Mouse (Mus musculus): ENCODE data around the gene Slc12a7. TPM values are rescaled to one million over a fixed set of nuclear protein-coding genes. Genes with fewer than 3 reads are reported as not detected.

Gene Slc12a7
- total RNA-seq, 2 experiments from 2014 or later: 43.2 to 44.1 TPM

DNA sequence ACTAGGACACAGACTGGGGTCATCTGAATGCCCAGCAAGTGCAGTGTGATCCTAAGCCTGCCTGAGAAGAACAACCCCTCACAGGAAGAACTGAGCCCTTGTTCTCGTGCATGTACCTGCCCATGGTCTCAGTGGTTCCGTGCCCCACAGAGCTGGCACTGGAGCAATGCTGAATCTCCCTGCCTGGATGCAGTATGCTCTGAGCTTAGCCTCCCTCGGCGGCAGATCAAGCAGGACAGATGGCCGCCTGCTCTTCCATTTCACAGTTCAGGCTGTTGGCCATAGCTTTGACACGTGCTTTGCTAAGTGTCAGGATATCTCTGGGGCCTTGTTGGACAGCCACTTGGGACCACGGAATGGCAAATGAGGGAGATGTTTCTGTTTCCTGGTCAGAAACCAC is 81.3 kb downstream of the Slc12a7 start:
- no peak for DNase-seq (ENCODE audit: low spot score in 2 of 2)

DNA sequence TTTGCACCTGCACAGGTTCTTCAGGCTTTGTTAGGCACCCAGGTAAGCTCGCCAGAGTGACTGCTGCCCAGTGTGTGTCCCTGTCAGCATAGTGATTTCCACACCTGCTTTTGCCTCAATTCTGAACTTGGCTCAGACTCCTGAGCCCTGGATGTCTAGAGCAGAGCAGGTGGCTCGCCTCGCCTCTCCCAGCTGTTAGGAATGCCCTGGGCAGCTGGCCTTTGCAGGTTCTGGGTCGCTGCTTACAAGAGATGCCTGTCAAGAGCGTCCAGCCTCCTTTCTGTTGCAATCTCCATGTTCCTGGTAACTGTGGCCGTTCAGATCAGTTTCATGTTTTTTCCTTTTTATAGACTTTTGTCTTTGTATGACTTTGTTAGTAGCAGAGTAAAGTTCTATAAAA is 83.4 kb downstream of the Slc12a7 start:
- DNase-seq (ENCODE audit: low spot score in 2 of 2): no peak

DNA sequence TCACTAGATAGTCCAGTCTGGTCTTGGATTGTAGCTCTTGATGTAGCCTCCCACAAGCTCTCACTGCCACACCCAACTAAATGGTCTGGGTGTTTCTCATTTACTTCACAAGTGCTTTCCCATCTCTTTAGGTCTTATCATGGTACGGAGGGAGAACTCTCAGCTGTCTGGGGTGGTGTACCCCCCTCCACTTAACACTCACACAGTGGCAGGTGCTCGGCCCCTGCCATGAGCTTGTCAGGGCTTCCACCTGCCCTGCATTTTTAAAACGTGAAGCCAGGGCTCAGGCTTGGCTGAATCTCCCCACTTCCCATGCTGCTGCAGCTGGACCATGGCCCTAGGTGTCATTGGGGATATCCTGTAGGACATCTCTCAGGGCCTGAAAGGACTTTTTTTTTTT is 86.0 kb downstream of the Slc12a7 start:
- DNase-seq (ENCODE audit: low spot score in 2 of 2): no peak

DNA sequence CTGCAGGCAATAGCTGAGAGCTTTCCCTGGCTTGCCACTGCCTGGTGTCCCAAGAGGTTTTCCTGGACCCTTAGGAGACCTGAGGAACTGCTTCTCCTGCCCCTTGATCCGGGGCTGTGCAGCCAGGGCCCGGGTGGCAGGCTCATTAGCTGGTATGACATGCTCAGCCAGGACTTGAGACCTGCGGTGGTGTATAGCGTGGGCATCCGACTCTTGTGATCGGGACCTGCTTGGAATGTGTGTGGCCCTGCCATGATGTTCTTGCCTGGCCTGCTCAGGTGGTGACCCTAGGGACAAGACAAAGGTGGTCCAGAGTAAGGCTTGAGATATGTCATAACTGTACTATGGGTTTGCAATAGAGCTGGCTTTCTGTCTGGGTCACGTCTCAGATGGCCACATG is 88.4 kb downstream of the Slc12a7 start:
- DNase-seq (ENCODE audit: low spot score in 2 of 2): no peak

DNA sequence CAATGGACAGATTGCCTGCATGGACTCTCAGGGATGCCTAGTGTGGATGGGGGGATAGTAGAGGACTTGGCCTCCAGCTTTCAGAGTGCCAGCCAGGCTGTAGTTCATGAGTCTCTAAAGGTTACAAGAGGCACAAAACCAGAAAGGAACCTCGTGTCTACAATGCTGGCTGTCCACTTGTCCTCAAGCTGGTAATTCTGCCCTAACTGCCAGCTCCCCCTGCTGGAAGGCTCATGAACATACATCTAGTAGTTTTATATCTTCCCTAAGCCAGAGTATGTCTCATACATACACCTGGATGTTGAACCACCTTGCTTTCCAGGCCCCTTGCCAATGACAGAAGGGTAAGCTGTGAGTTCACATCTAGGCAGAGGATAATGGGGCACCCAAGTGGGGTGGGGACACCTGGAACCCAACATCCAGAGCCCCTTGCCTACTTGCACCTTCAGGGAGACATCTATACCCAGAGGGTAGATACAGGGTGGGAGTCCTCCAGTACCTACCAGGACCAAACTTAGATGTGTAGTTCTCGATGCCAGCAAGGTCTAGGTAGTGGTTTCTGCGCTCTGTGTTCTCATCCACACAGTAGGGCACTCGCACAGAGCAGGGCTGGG is 89.4 kb downstream of the Slc12a7 start:
- peak; percentile 21 to 56 for DNase-seq (ENCODE audit: low spot score in 2 of 2)

DNA sequence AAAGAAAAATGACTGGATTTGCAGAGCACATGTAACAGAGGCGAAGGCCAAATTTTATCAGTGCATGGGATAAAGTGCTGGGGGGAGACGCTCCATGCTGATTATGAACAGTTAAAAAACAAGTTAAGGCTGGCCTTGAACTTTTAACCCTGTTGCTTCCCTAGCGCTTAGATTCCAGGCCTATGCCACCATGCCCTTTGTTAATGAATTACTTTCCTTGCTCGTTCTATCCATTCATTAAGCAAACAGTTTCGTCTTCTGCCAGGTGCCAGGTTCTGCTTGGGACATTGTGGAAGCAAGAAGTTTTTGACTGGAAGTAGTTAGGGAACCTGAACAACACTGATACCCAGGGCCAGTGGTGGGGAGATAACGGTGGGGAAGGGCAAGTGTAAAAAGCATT is 90.8 kb downstream of the Slc12a7 start:
- DNase-seq (ENCODE audit: low spot score in 2 of 2): no peak

DNA sequence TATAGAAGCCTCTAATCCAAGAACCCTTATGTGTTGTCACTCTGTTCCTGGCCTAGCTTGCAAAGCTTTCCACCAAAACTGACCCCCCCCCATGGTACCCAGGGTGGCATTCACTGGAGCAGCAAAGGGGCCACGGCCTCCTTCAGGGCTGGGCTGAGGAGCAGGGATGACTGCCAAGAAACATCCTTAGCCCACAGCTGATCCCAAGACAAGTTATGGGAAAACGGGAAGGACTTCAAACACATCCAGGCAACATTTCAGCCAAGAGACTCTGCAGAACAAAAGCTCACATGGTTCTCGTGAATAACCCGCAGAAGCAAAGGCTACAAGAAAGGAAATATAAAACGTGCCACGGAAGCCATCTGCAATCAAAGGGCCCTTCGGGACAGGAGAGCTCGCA is 94.3 kb downstream of the Slc12a7 start:
- no peak for DNase-seq (ENCODE audit: low spot score in 2 of 2)

DNA sequence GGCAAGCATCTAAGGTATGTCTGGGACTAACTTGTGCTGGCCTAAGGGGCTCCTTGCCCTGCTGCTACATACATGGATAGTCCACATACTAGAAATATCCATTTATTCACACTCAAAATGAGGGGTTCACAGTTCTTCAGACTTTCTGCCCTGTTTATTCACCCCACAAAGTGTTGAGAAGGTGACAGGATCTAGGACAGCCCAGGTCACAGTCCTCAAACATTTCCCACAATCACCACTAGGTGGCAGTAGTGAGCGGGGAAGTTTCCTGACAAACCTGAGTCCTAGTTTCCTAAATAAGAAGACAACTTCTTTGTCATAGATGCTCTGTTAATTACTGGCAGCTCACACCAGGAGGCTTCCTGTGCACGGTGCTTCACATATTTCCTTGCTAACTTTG is 98.6 kb downstream of the Slc12a7 start:
- DNase-seq (ENCODE audit: low spot score in 2 of 2): peak in 1 of 2 experiments; percentile 44

DNA sequence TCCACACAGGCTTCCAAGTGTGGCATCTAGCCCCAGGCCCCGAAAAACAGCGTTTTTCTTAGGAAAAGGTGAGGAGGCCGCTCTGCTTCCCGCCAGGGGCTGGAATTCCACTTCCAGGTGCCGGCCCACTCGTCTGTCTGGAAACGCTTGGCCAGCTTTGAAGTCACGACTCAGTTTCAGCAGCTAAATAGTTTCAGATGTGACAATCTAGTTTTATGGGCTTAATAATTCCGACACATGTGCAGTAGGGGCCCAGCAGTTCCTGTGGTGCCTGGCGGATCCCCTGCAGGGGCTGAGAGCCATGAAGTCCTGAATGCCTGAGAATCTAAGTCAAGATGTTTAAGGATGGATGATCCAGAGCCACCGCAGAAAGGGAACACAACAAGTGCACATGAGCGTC is 100.9 kb downstream of the Slc12a7 start:
- DNase-seq (ENCODE audit: low spot score in 2 of 2): no peak

DNA sequence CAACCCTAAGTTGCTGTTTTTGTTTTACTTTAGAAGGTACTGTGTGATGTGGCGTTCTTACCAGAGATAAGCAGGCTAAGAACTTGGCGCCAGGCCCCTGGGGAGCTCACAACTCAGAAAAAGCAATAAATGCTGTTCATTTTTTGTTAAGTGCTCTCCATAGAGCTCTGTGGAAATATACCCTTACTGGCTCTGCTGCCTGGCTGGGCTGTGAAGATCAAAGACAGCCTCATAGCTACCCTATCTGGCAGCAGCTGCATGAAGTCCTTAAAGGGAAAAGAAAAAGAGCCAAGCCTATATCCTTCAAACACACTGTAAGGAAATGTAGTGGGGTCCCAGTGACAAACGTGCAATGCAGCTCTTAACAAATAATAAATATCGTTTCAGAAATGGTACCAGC is 102.9 kb downstream of the Slc12a7 start:
- no peak for DNase-seq (ENCODE audit: low spot score in 2 of 2)

DNA sequence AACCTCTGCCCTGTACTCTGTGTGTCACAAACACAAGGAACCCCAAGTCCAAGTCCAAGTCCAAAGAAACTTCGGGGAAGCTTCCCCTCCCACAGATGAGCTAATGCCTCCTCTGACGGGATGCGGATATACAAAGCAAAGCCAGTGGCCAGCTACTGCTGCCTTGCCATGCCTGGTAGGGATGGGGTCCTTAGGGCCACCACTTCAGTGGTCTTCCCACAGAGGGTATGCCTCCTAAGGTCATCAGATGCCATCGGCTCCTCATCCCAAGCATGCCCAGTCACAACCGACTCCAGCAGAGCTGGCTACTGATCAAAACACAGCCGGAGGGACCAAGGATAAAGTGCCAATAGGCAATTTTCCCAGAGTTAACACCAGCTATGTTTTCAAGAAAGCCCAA is 103.6 kb downstream of the Slc12a7 start:
- no peak for DNase-seq (ENCODE audit: low spot score in 2 of 2)

DNA sequence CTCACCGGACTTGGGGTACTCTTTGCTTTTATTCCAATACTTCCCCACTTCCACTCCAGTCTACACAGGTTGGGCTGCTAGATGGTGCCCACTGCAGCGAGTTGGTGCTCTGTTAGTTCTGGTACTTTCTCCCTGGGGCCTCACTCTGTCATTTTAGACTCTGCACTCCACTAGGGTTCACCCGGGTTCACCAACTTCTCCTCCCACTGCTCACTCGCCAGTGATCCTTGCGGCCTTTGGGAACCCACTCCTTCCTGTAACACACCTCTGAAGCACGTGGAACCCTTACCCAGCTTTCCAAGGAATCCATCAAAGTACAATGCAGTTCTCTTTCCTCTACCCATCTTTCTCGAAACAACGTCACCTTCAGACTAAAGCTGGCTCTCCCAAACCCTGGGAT is 104.8 kb downstream of the Slc12a7 start:
- DNase-seq (ENCODE audit: low spot score in 2 of 2): no peak

DNA sequence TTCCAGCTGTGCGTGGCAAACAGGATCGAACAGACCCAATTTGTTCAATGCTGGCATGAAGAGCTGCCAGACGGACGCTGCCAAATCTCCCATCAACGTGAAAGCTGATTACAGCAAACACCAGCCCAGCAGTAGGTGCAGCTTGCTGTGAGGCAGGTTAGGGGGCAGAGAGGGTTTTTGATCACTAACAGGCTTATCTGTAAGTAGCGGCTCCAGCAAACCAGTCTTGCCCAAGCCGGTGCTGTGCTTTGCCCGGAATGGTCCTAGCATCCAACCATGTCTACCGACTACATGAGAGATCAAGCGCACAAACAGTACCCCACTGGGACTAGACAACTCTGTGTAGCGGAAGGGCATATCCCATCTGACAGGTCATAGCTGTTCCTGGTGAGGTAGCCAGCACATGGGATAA is 106.2 kb downstream of the Slc12a7 start:
- DNase-seq (ENCODE audit: low spot score in 2 of 2): no peak

DNA sequence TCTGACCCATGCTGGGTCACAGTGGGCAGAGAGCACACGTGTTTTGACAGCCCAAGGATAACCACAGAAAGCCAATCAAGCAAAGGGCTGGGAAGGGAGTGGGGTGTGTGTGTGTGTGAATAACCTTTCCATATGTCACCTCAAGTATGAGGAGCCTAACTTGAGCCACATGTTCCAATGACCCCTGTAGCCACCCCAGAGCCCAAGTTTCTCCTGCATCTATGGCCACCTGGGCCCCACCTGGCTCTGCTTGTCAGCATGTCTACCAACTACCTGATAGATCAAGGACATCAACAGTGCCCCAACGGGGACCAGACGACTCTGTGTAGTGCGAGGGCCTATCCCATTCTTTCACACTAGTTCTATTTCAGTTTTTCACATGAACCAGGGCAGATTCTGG is 106.8 kb downstream of the Slc12a7 start:
- DNase-seq (ENCODE audit: low spot score in 2 of 2): no peak

DNA sequence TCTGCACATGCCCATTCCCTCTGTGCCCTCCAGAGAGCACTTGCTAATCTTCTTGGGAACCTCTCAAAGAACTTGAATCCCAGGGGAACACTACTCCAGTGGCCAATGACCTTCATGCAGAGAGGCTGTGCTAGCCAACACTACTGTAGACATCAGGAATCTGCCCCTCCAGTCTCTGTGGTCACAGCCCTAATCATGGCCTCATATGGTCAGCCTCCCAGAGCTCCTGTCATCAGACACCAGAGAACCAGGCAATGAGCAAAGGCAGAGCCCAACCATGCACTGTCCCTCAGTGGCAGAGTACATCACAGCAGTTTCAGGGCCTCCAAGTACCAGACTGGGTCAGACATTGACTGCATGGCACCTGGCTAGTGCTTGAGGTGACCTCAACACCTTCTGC is 109.8 kb downstream of the Slc12a7 start:
- DNase-seq (ENCODE audit: low spot score in 2 of 2): no peak

DNA sequence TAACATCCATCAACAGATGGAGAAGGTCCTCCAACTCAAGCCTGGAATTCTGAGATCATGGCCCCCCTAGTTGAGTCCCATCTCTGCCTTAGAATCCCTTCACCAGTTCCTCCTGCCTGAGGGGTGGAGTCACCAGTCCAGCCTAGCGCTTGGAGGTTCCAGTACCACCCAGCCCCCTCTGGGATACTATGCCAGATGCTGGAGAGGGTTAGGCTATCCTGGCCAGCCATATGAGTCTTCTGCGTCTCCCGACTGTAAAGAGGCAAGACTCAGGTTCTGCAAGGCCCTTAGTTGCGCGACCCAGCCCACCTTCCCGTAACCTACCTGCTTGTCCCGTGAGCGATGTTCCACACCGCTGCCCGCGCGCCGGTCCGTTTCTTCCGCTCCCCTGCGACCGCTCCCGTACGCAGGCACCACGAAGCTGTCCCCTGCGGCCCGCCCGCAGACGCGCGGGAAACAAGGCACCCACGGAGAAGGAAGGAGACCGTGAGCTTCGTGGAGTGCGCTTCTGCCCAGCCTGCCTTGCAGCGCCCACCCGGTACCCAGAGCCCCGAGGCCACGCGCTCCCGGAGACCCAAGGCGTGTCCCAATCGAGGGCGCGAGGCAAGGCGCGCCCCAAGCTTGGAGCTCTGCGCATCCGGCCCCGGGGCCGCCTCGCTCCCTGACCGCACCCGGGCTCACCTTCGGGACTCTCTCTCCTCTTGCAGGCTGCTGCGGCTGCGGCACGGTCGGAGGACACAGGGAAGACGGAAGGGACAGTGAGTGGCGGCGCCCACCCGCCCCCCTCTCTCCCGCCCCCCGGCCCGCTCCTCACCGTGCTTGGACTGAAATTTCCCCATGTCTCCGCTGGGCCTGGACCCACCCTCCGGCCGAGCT is 113.9 kb downstream of the Slc12a7 start:
- no peak for DNase-seq (ENCODE audit: low spot score in 2 of 2)

DNA sequence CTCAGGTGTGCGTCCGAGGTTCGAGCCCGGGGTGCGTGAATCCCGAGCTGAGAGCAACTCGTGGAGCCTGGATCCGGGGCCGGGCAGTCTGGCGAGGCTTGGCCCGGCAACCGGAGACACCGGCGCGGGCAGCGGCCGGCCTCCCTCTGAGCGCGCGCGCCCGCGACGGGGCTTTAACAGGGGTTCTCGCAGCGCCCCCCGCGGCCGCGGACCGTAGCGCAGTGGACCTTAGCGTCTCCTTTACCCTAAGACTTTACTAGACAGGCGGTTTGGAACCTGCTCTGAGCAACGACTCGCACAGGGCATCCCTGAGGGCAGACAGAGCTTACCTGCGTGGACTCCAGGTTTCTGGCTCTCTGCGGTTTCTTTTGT is 114.6 kb downstream of the Slc12a7 start, which contains the start of gene Nkd2:
TSS of gene Nkd2 (minus strand) at position 167 of the 372 bp plus-strand sequence.
- peak; percentile 60 to 70 for DNase-seq (ENCODE audit: low spot score in 2 of 2)

Other genes starting within 250 kb of the Slc12a7 start
- gene Slc6a3, start 196.3 kb upstream of the Slc12a7 start, total RNA-seq (2021): not detected
- 100 to 1,000 TPM; 123 to 130 TPM for gene Clptm1l, start 129.1 kb upstream of the Slc12a7 start, total RNA-seq (2021)
- gene Tert, start 106.2 kb upstream of the Slc12a7 start, total RNA-seq (2021): 1 to 10 TPM; 9.3 to 9.7 TPM
- gene Slc6a18, start 55.1 kb upstream of the Slc12a7 start, total RNA-seq (2021): 10 to 100 TPM in 1 of 2 experiments, under 1 TPM in 1; 0.45 to 11.0 TPM
- 1 to 10 TPM in 1 of 2 experiments, under 1 TPM in 1; 0.37 to 2.9 TPM for gene Slc6a19, start 28.2 kb upstream of the Slc12a7 start, total RNA-seq (2021)
- 1 to 10 TPM; 5.0 to 5.6 TPM for gene Nkd2, start 114.5 kb downstream of the Slc12a7 start, total RNA-seq (2021)
- 1 to 10 TPM; 8.3 to 9.4 TPM for gene Trip13, start 204.7 kb downstream of the Slc12a7 start, total RNA-seq (2021)
- gene Brd9, start 204.7 kb downstream of the Slc12a7 start, total RNA-seq (2021): 10 to 100 TPM; 56.2 to 56.6 TPM
- not detected for gene Zdhhc11, start 230.8 kb downstream of the Slc12a7 start, total RNA-seq (2021)